Mouse (Mus musculus) left cerebral cortex, adult 11 months (tissue): Measurements from ENCODE around the gene Slx4.
"Not testable (repeated sequence)": the region's sequence is repeated elsewhere in the genome, so short reads cannot be mapped to it uniquely, and the experiment has no call there.

Source experiments
- DNase-seq: peaks from one replicate; pipeline ENCODE4 v3.0.0; 2022; ENCODE audit warnings: low spot score

Slx4 gene

GRCm38 (mm10) chr16:4012882-4013570 lies 9.5 kb upstream of the Slx4 start:
- no peak for DNase-seq

- DNase-seq, result no peak
Observed at GRCm38 (mm10) chr16:3988410-3988809, 15.2 kb downstream of the Slx4 start.

DNA sequence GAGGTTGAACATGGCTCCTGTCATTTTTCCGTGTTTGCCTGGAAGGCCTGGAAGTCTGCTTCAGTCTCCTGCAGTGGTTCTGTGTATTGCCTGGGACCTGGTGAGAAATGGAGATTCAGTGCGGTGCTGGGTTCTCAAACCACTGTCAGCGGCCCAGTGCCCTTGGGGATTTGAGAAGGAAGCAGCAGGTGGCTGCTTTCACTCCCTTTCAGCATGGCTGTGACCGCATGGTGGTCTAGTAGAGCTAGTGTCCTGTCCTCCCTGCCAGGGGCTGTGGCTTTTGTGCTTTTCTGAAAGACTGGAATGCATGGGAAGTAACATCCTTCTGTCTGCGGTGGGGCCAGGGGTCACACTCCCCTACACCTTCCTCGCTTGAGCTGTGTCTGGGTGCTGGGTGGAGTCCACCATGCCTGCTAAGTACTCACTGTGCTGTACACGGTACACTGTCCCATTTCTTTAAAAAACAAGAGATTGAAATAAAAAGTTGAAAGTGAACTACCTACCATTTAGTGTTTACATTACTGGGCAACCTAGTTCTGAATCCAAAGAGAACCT lies 20.3 kb downstream of the Slx4 start:
- DNase-seq, result no peak

- DNase-seq, result no peak
Observed at GRCm38 (mm10) chr16:3982173-3982572, 21.4 kb downstream of the Slx4 start.

GRCm38 (mm10) chr16:3976712-3977111 lies 26.9 kb downstream of the Slx4 start:
- DNase-seq, result no peak

- no peak for DNase-seq
Observed at GRCm38 (mm10) chr16:3976251-3976671, 27.3 kb downstream of the Slx4 start, which contains the start of gene Nlrc3. Nlrc3 (minus strand) TSS chr16:3976632.

- DNase-seq, result no peak
Observed at GRCm38 (mm10) chr16:3975658-3976057, 27.9 kb downstream of the Slx4 start.

DNA sequence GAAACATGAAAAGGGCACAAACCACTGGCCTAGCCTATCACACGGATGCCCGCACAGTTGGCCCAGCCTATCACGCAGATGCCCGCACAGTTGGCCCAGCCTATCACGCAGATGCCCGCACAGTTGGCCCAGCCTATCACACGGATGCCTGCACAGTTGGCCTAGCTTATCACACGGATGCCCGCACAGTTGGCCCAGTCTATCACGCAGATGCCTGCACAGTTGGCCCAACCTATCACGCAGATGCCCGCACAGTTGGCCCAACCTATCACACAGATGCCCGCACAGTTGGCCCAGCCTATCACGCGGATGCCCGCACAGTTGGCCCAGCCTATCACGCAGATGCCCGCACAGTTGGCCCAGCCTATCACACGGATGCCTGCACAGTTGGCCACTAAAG lies 29.1 kb downstream of the Slx4 start:
- DNase-seq, result not testable (repeated sequence)

GRCm38 (mm10) chr16:3965534-3965933 lies 38.0 kb downstream of the Slx4 start:
- DNase-seq, result no peak

GRCm38 (mm10) chr16:3964990-3965389 lies 38.6 kb downstream of the Slx4 start:
- DNase-seq, result no peak

- DNase-seq, result no peak
Observed at GRCm38 (mm10) chr16:3959261-3959660, 44.3 kb downstream of the Slx4 start.

DNA sequence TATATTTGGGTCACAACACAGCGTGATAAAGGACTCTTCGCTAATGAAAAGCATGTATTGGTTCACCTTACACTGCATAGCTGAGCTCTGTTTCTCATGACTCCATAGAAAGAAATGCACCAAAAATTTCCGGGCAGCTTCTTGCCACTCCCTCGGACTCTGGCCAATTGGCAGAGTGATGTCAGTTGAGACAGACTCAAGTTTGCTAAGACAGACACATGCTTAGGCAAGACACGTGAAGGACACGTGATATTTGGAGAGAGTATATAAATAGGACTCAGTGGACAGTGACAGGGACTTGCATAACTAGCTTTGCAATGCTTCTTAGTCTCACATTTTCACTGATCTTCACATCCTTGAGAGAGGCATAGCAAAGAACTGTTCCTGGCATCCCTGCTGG lies 47.2 kb downstream of the Slx4 start:
- DNase-seq, result peak; percentile 15

GRCm38 (mm10) chr16:3951141-3951540 lies 52.4 kb downstream of the Slx4 start:
- DNase-seq, result no peak

GRCm38 (mm10) chr16:3934701-3935100 lies 68.9 kb downstream of the Slx4 start:
- DNase-seq, result no peak

DNA sequence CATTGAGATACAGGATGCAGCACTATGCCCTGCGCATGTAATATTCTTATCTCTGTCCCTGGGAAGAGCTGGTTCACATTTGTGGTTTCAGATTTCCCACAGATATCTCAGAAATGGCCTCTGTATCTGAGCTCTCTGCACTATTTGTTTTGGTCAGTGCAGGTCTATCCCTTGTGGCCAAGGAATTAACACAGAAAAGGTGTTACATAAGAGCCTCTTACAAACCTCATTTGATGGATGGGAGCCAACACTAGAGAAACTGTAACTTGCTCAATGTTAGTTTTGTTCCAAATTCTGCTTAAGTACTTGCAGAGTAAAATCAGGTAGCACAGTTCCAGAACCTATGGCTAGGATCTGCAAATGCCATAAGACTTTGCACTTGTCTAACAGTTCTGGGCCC lies 69.5 kb downstream of the Slx4 start:
- DNase-seq, result no peak

GRCm38 (mm10) chr16:3933536-3933935 lies 70.0 kb downstream of the Slx4 start:
- DNase-seq, result no peak

DNA sequence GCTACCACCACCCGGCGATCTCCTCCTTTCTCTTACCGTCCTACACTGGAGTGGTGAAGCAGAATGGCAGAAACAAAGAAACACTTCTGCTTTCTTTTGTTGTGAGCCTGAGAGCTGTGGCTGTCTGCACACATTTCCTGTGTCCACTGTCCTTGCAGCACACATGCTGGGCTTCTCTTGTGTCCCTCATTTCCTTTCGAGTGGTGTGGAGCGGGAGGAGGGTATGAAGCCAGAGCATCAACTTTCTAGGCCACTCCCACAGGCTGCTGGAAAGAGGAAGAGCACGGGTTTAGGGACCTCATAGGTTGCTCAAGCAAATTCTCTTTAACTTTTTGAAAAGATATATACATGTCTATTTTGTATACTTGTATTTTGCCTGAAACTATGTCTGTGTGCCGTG lies 74.4 kb downstream of the Slx4 start:
- DNase-seq, result no peak
